Mouse (Mus musculus) midbrain, embryonic 12.5 days (tissue): ENCODE results near the gene Wnt5b. TPM values are rescaled to one million over a fixed set of nuclear protein-coding genes. Genes with fewer than 3 reads are reported as not detected.

Source experiments
- ATAC-seq: fragments of 200-750 bp; cut with Nextera tagmentation; 2 replicates; pipeline ENCODE4 v1.8.0; 2017; ENCODE audit warnings: low read depth, moderate TSS enrichment, moderate library complexity; ENCODE audit not compliant: low FRiP score
- H3K27ac ChIP-seq: fragments of 300-500 bp; sonication (generic); replicated peaks from 2 replicates; pipeline ENCODE4 v1.5.1; 2016; ENCODE audit warnings: mild to moderate bottlenecking
- H3K27me3 ChIP-seq: fragments of 300-500 bp; sonication (generic); 2 replicates; pipeline ENCODE4 v1.6.1; 2016; ENCODE audit warnings: mild to moderate bottlenecking
- H3K36me3 ChIP-seq: fragments of 300-500 bp; sonication (generic); 2 replicates; pipeline ENCODE4 v1.6.1; 2016
- H3K4me1 ChIP-seq: fragments of 300-500 bp; sonication (generic); 2 replicates; pipeline ENCODE4 v1.6.1; 2016
- H3K4me2 ChIP-seq: fragments of 300-500 bp; sonication (generic); replicated peaks from 2 replicates; pipeline ENCODE4 v1.6.1; 2016; ENCODE audit warnings: mild to moderate bottlenecking, moderate library complexity
- H3K4me3 ChIP-seq: fragments of 300-500 bp; sonication (generic); 2 replicates; pipeline ENCODE4 v1.5.1; 2016; ENCODE audit warnings: mild to moderate bottlenecking
- H3K9ac ChIP-seq: fragments of 300-500 bp; sonication (generic); replicated peaks from 2 replicates; pipeline ENCODE4 v1.6.1; 2016; ENCODE audit warnings: mild to moderate bottlenecking, moderate library complexity
- H3K9me3 ChIP-seq: fragments of 300-500 bp; sonication (generic); 2 replicates; pipeline ENCODE4 v1.6.1; 2016; ENCODE audit warnings: mild to moderate bottlenecking
- WGBS: fragments of 180-500 bp; shearing (Covaris S2); methylation state at CpG from one replicate; pipeline ENCODE4 v1.1.7; 2016; 5-methylcytosine and 5-hydroxymethylcytosine counted together
- polyA plus RNA-seq: library from polyadenylated mRNA; unstranded; fragments of >200 nt; fragmentation: Nextera tagmentation; extraction: Ambion mirVana; gene quantifications from 2 replicates; pipeline ENCODE4 v1.2.1, GENCODE M21; 2016

Wnt5b gene
- polyA plus RNA-seq, 1 experiment from 2014 or later, result 10.6 TPM

DNA sequence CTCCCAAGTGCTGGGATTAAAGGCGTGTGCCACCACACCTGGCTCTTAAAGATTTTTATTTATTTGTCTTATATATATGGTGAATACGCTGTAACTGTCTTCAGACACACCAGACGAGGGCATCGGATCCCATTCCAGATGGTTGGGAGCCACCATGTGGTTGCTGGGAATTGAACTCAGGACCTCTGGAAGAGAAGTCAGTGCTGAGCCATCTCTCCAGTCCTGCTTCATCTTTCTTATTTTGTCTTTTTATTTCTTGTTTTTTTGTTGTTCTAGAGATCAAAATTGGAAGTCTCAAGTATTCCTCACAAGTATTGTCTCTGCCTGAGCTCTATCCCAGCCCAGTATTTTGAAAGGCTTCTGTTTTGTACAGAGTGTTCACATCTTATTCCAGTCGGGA lies 123.8 kb downstream of the Wnt5b start:
- WGBS, result 91% methylated on average over 5 of the region's 5 CpGs
- no peaks in the 10 kb centered on the region for H3K9me3 ChIP-seq
- H3K27ac ChIP-seq, result no peak overlapping the region
- no peak overlapping the region for H3K4me3 ChIP-seq
- H3K36me3 ChIP-seq, result no peaks in the 10 kb centered on the region
- no peak overlapping the region for H3K9ac ChIP-seq
- peaks cover 17% of the 10 kb centered on the region for H3K4me1 ChIP-seq
- no peak for ATAC-seq
- H3K4me2 ChIP-seq, result no peak overlapping the region
- H3K27me3 ChIP-seq, result peaks cover 34% of the 10 kb centered on the region

DNA sequence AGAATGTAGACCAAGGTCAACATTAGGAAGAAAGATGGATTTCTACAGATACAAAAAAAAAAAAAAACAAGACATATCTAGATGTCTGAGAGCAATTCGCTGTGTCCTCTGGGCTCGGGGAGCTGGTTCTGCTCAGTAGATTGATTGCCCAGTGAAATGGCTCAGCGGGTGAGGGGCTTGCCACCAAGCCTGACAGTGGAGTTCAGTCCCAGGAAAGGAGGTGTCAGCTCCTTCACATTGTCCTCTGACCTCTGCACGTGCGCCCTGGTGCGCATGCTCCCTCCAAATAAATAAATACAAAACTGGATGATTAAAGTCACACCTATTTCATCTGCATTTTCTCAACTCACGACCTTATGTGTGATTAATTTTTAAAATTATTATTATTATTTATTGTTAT lies 124.7 kb downstream of the Wnt5b start:
- Histone ChIP-seq H3K27ac (peak overlapping the region; percentile 58; the same call in 1 of the 2 replicates), H3K36me3 (no peaks in the 10 kb centered on the region), H3K27me3 (peaks cover 44% of the 10 kb centered on the region), H3K9me3 (no peaks in the 10 kb centered on the region), H3K4me3 (no peak overlapping the region), H3K9ac (no peak overlapping the region), H3K4me1 (peaks cover 17% of the 10 kb centered on the region), H3K4me2 (no peak overlapping the region)
- 26% methylated on average over 7 of the region's 7 CpGs for WGBS
- ATAC-seq, result no peak

DNA sequence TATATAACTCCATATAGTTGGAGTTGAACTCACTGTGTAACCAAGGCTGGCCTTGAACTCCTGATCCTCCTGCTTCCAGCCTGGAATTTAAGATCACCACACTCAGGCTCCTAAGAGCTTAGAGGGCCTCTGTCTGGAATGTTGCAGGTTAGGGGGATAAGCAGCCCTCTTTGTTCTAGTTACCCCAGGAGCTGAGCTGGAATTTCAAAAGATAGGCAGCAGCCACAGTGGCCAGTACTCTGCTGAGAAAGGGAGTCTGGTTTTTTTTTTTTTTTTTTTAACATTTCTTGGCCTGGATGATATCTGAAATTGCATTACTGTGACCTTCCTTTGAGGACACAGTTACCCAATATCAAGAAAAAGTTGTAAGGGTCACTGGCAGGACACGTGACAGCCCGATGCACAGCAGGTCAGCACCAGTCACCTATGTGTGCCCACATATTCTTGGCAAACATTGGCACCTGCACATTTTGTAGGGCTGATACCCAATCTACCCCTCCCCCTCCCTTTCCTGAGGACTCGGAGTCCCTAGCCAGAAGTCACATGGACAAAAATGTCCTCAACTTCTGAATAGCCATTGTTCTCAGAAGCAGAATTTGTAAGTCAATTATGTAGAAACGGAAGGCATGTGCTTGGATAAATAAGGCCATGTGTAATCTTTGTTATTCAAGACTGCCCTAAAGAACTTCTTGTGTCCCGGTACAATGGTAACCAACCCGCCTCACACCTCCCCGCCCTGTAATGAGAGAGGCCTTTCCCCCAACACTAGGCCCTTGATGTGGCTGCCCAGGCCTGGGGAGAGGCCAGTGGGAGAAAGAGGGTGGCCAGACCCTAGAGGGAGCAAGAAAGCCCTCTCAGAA lies 125.5 kb downstream of the Wnt5b start:
- H3K4me3 ChIP-seq, result no peak overlapping the region
- peaks cover 17% of the 10 kb centered on the region for H3K4me1 ChIP-seq
- no peak overlapping the region for H3K4me2 ChIP-seq
- H3K27me3 ChIP-seq, result peaks cover 46% of the 10 kb centered on the region
- H3K36me3 ChIP-seq, result no peaks in the 10 kb centered on the region
- H3K9ac ChIP-seq, result no peak overlapping the region
- no peaks in the 10 kb centered on the region for H3K9me3 ChIP-seq
- H3K27ac ChIP-seq, result peak overlapping the region; percentile 58
- peak; percentile 73; the same call in 1 of the 2 replicates for ATAC-seq
- WGBS, result 7% methylated on average over 7 of the region's 7 CpGs

DNA sequence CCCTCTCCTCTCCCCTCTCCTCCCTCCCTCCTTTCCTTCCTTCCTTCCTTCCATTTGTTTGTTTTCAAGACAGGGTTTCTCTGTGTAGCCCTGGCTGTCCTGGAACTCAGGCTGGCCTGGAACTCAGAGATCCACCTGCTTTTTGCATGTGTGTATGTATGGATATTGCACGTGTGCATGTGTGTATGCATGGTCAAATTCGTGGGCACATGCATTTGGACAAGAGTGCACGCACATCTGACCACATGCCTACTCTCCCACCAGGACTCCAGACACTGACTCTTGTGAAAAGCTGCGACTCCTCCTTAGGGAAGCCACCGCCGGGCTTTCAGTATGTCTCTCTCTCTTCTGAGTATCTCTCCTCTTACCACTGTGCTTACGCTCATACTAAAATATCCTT lies 126.3 kb downstream of the Wnt5b start:
- no peak overlapping the region for H3K4me3 ChIP-seq
- no peaks in the 10 kb centered on the region for H3K36me3 ChIP-seq
- no peak overlapping the region for H3K9ac ChIP-seq
- peak; percentile 11; the same call in 1 of the 2 replicates for ATAC-seq
- peaks cover 17% of the 10 kb centered on the region for H3K4me1 ChIP-seq
- no peak overlapping the region for H3K27ac ChIP-seq
- H3K27me3 ChIP-seq, result peaks cover 43% of the 10 kb centered on the region
- H3K4me2 ChIP-seq, result peak overlapping the region; percentile 38; the same call in 1 of the 2 replicates
- WGBS, result 59% methylated on average over 7 of the region's 7 CpGs
- no peaks in the 10 kb centered on the region for H3K9me3 ChIP-seq

DNA sequence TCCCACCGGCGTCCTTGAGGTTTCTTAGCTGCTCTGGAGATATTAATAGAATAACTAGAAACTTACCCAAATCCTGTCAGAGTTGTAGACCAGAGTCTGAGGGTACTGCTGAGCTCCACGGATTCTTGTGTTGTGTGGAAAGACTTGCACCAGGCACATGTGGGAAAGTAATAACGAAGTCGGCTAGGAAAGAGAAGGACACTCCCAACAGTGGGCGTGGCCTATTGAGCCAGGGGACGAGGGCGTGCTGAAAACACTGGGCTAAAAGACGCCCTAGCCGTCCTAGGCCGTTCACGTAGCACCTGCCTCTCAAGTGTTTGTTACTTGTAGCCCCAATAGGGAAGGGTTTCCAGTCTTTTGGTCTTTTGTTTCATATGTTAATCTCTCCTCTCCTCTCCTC lies 126.8 kb downstream of the Wnt5b start, which contains the start of gene Adipor2:
Adipor2 (minus strand) TSS at position 351 of the 400 bp plus-strand sequence.
- H3K4me3 ChIP-seq, result no peak within 1 kb of the TSS
- H3K27me3 ChIP-seq, result peaks cover 38% of the 10 kb centered on the region
- 7% methylated on average over 12 of the region's 12 CpGs for WGBS
- H3K4me1 ChIP-seq, result peaks cover 17% of the 10 kb centered on the region
- H3K36me3 ChIP-seq, result no peaks in the 10 kb centered on the region
- peak; percentile 63; the same call in 1 of the 2 replicates for ATAC-seq
- H3K4me2 ChIP-seq, result peak within 1 kb of the TSS; percentile 38
- H3K27ac ChIP-seq, result no peak within 1 kb of the TSS
- H3K9me3 ChIP-seq, result no peaks in the 10 kb centered on the region
- H3K9ac ChIP-seq, result no peak within 1 kb of the TSS

DNA sequence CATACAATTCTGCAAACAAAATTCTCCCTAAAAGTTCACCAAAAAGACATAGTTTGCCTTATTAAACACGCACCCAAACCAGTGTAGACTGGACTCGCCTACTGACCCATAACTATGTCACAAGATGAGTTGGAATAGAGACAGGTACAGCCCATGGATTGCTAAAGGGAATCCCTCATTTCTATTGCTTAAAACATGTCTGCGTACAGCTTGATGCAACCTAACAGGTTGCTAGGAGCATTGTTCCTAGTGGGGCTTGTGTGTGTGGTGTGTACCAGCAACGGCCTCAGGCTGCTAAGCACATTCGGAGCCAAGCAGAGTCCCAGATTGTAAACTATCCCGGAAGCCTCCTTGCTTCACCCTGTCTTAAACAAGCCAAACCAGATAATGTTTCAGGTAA lies 127.5 kb downstream of the Wnt5b start:
- Histone ChIP-seq H3K4me3 (no peak overlapping the region), H3K9me3 (no peaks in the 10 kb centered on the region), H3K27me3 (peaks cover 33% of the 10 kb centered on the region), H3K27ac (no peak overlapping the region), H3K9ac (no peak overlapping the region), H3K4me1 (peaks cover 17% of the 10 kb centered on the region), H3K36me3 (no peaks in the 10 kb centered on the region), H3K4me2 (no peak overlapping the region)
- WGBS, result 74% methylated on average over 6 of the region's 6 CpGs
- no peak for ATAC-seq

DNA sequence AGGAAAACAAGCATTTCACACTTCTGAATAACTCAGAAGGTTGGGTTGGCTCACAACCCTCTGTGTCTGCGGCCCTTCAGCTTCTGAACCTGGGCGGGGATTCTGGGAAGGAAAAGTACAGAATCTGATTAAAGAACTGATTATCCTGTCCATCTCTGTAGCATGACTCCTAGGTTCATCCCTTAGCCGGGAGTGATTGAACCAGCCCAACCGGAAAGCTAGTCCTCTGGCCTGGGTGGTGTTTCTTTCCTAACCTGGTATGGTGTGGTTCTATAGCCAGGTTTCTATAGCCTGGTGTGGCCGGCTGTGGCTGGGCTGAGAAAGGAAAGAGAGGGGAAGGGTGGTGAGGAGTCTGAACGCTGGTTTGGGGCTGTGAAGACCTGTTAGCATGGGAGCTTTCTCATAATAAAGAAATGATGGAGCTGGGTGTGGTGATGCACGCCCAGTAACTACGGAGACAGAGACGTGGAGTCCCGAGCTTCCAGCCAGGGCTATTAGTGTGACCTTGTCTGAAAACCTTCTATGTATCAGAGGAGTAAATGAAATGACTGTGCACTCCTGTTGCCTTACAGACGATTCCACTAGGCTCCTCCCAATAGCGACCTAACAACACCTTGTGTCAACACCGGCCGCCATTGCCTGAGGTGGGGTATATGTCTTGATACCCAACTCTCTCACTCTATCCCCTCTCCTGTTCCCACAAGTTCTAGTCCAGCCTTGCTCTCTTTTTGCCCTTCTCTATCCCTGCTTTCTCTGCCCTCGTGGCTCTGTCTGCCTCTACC lies 129.7 kb downstream of the Wnt5b start:
- ATAC-seq, result no peak
- H3K9me3 ChIP-seq, result no peaks in the 10 kb centered on the region
- H3K9ac ChIP-seq, result no peak overlapping the region
- H3K4me1 ChIP-seq, result peaks cover 16% of the 10 kb centered on the region
- H3K27ac ChIP-seq, result no peak overlapping the region
- no peak overlapping the region for H3K4me3 ChIP-seq
- 87% methylated on average over 15 of the region's 15 CpGs for WGBS
- peaks cover 22% of the 10 kb centered on the region for H3K27me3 ChIP-seq
- H3K4me2 ChIP-seq, result no peak overlapping the region
- no peaks in the 10 kb centered on the region for H3K36me3 ChIP-seq

DNA sequence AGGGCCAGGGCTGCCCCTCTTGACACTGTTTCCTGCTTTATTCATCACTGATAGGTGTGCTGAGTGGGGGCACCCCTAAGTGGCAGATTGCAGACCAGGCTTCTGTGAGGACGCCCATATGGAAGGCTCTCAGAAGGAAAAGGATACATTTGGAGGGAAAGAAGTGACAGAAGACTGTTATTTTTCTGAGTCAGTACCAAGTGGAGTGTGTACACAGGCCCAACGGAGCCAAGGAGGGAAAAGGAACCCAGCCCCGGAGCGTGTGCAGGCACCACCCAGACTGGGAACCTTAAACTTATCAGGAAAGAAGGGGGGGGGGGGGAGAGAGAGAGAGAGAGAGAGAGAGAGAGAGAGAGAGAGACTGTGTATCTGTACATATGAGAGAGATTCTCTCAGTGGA lies 131.6 kb downstream of the Wnt5b start:
- Histone ChIP-seq H3K4me3 (no peak overlapping the region), H3K9me3 (no peaks in the 10 kb centered on the region), H3K4me2 (no peak overlapping the region), H3K36me3 (no peaks in the 10 kb centered on the region), H3K9ac (no peak overlapping the region), H3K27ac (no peak overlapping the region), H3K27me3 (peaks cover 22% of the 10 kb centered on the region), H3K4me1 (peaks cover 6% of the 10 kb centered on the region; the same call in 1 of the 2 replicates)
- WGBS, result 95% methylated on average over 4 of the region's 4 CpGs
- no peak for ATAC-seq

DNA sequence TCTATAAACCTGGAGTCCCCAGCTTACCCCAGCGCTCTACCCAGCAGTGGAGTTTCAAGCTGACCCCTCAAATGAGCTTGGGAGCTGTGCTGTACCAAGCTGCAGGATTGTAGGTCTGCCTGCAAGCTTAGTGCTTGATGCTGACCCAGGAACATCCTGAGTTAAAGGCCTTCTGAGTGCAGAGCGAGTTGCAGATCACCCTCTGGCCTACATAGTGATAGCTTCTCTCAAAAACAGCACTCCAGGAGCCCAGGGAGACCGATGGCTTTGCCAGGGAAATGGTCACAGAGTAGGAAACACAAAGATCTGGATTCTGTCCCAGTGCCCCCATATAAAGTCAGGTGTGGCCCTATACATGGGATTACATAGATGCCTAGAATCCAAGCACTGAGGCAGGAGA lies 132.6 kb downstream of the Wnt5b start:
- ATAC-seq, result no peak
- Histone ChIP-seq H3K36me3 (no peaks in the 10 kb centered on the region), H3K27ac (no peak overlapping the region), H3K9me3 (no peaks in the 10 kb centered on the region), H3K4me3 (no peak overlapping the region), H3K4me1 (no peaks in the 10 kb centered on the region), H3K4me2 (no peak overlapping the region), H3K27me3 (peaks cover 19% of the 10 kb centered on the region), H3K9ac (no peak overlapping the region)
- 87% methylated on average over 3 of the region's 3 CpGs for WGBS

DNA sequence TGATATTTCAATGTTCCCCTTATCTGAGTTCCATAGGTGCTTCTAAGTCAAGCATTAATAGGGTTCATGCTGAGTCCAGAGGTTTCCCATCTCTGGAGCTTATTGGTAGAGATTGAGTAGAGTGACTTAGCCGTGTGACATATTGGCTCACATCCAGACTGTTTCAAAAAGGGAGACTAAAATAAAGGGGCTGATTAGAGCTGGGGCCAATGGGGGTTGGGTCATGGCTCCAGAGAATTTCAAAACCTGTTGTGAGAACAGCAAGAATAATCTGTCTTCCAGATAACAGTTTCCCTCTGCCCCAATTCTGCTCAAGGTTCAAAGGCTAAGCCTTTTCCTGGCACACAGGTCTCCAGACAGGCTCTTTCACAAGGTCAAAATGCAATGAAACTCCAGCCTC lies 134.4 kb downstream of the Wnt5b start:
- Histone ChIP-seq H3K9ac (no peak overlapping the region), H3K4me2 (no peak overlapping the region), H3K27me3 (peaks cover 6% of the 10 kb centered on the region; the same call in 1 of the 2 replicates), H3K36me3 (no peaks in the 10 kb centered on the region), H3K27ac (no peak overlapping the region), H3K4me1 (no peaks in the 10 kb centered on the region), H3K4me3 (no peak overlapping the region), H3K9me3 (no peaks in the 10 kb centered on the region)
- ATAC-seq, result no peak
- 84% methylated on average over 1 of the region's 1 CpGs for WGBS

DNA sequence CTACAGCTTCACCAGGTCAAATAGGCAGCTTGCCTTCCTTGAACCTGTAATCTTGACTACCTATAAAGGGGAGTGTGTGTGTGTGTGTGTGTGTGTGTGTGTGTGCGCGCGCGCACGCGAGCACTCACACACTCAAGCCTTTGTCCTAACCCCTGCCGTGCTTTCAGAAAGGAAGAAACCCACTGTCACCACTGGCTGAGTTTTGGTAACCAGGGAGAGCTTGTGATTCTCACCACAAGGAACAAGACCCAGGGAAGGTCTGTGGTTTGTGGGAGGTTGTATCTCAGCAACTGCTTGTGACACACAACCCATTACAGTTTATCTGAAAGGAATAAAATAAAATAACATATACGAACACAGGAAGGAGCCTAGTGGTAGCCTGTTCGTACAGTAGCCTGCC lies 135.6 kb downstream of the Wnt5b start:
- ATAC-seq, result no peak
- H3K27ac ChIP-seq, result no peak overlapping the region
- no peaks in the 10 kb centered on the region for H3K4me1 ChIP-seq
- no peaks in the 10 kb centered on the region for H3K36me3 ChIP-seq
- H3K4me2 ChIP-seq, result no peak overlapping the region
- H3K27me3 ChIP-seq, result no peaks in the 10 kb centered on the region
- WGBS, result 65% methylated on average over 9 of the region's 9 CpGs
- no peak overlapping the region for H3K9ac ChIP-seq
- no peak overlapping the region for H3K4me3 ChIP-seq
- no peaks in the 10 kb centered on the region for H3K9me3 ChIP-seq

DNA sequence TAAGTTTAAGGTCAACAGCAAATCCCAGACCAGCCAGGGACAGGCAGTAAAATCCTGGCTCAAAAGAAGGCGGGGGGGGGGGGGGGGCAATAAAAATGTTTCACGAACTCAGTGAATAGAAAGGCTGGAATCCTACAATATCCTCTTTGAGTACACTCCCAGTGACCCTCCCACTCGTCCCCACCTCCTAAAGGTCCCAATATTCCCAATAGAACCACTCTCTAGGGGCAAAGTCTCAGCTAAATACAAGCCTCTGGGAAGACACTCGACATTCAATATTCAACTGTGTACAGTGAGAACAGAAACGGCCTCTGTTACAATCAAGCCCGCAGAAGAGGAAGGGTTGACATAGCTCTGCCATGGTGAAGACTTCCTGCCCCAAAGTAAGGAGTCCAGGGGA lies 136.3 kb downstream of the Wnt5b start:
- H3K27ac ChIP-seq, result no peak overlapping the region
- WGBS, result 61% methylated on average over 6 of the region's 6 CpGs
- H3K9ac ChIP-seq, result no peak overlapping the region
- no peak for ATAC-seq
- no peaks in the 10 kb centered on the region for H3K4me1 ChIP-seq
- H3K9me3 ChIP-seq, result no peaks in the 10 kb centered on the region
- H3K27me3 ChIP-seq, result no peaks in the 10 kb centered on the region
- H3K4me3 ChIP-seq, result no peak overlapping the region
- no peaks in the 10 kb centered on the region for H3K36me3 ChIP-seq
- H3K4me2 ChIP-seq, result no peak overlapping the region
